Mouse (Mus musculus) ES-Bruce4 (cell line): ENCODE data around the gene BC024978.

Experiments used
- CTCF ChIP-seq: IDR thresholded peaks from one replicate; pipeline ENCODE4 v1.8.1; 2011; ENCODE audit warnings: low read depth, low read length
- EP300 ChIP-seq: IDR thresholded peaks from 2 replicates; pipeline ENCODE4 v1.6.1; 2011; ENCODE audit warnings: low read depth, low read length; ENCODE audit not compliant: insufficient read depth
- POLR2A ChIP-seq: IDR thresholded peaks from one replicate; pipeline ENCODE4 v1.8.1; 2011; ENCODE audit warnings: low read length; ENCODE audit not compliant: insufficient read depth

DNA sequence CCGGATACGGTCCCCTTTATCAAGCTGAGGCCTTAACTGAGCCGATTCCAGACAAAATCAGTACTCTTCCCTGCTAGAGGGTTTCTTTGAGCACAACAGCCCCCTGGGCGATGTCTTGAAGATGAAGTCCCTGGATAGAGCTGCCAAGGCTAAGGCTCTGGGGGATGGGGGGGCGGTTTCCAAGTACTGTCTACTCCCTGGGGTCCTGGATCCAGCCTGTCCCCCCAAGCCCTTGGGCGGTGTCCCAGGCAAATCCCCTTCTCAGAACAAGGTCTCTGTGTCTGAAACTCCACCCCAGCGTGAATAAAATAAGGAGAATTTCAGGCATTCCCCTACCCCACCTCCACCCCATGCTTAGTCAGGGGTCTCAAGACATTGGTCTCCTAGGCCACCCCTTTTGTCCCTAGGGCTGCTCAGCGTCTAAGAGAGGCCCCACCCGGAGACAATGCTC is 63.7 kb downstream of the BC024978 start:
- TF ChIP-seq POLR2A: no peak
- no peak for TF ChIP-seq CTCF
- 0 out of 2 replicates have a peak, but pooled peaks have one; percentile 12 for TF ChIP-seq EP300
